Mouse (Mus musculus) embryonic facial prominence, embryonic 14.5 days (tissue): ENCODE results near the gene Adgrv1. TPM values are rescaled to one million over a fixed set of nuclear protein-coding genes. Genes with fewer than 3 reads are reported as not detected.

ENCODE experiments used
- ATAC-seq: fragments of 200-750 bp; cut with Nextera tagmentation; 2 replicates; pipeline ENCODE4 v1.8.0; 2017; ENCODE audit warnings: low read depth, moderate number of reproducible peaks, moderate TSS enrichment
- DNase-seq: peaks from one replicate; pipeline ENCODE4 v3.0.0-alpha.2; 2015; ENCODE audit warnings: low spot score
- H3K27ac ChIP-seq: fragments of 300-500 bp; sonication (generic); replicated peaks from 2 replicates; pipeline ENCODE4 v1.5.1; 2014; ENCODE audit warnings: low read depth, mild to moderate bottlenecking, low read length, moderate library complexity
- H3K27me3 ChIP-seq: fragments of 300-500 bp; sonication (generic); replicated peaks from 2 replicates; pipeline ENCODE4 v1.6.1; 2014; ENCODE audit warnings: low read length; ENCODE audit not compliant: control insufficient read depth, insufficient read depth
- H3K36me3 ChIP-seq: fragments of 300-500 bp; sonication (generic); 2 replicates; pipeline ENCODE4 v1.6.1; 2014; ENCODE audit warnings: low read length, mixed read lengths; ENCODE audit not compliant: control insufficient read depth, insufficient read depth
- H3K4me1 ChIP-seq: fragments of 300-500 bp; sonication (generic); 2 replicates; pipeline ENCODE4 v1.6.1; 2014; ENCODE audit warnings: antibody characterized with exemption, low read length; ENCODE audit not compliant: control insufficient read depth, insufficient read depth
- H3K4me2 ChIP-seq: fragments of 300-500 bp; sonication (generic); 2 replicates; pipeline ENCODE4 v1.6.1; 2014; ENCODE audit warnings: low read depth, mild to moderate bottlenecking, low read length, moderate library complexity, mixed read lengths
- H3K4me3 ChIP-seq: fragments of 300-500 bp; sonication (generic); 2 replicates; pipeline ENCODE4 v1.5.1; 2014; ENCODE audit warnings: low read depth, mild to moderate bottlenecking, low read length
- H3K9ac ChIP-seq: fragments of 300-500 bp; sonication (generic); 2 replicates; pipeline ENCODE4 v1.6.1; 2014; ENCODE audit warnings: low read depth, mild to moderate bottlenecking, low read length, moderate library complexity, mixed read lengths
- H3K9me3 ChIP-seq: fragments of 300-500 bp; sonication (generic); 2 replicates; pipeline ENCODE4 v1.6.1; 2016; ENCODE audit warnings: low read length; ENCODE audit not compliant: control insufficient read depth
- WGBS: fragments of 180-500 bp; shearing (Covaris S2); extraction: QIAGEN DNeasy Blood & Tissue Kit; methylation state at CpG from one replicate; pipeline ENCODE4 v1.1.7; 2014; 5-methylcytosine and 5-hydroxymethylcytosine counted together
- polyA plus RNA-seq: library from polyadenylated mRNA; unstranded; fragments of >200 nt; fragmentation: Nextera tagmentation; extraction: Ambion mirVana; gene quantifications from 2 replicates; pipeline ENCODE4 v1.2.1, GENCODE M21; 2014

Gene Adgrv1
- polyA plus RNA-seq, 1 experiment from 2014 or later: 0.61 TPM

- no peaks in the 10 kb centered on the region for H3K36me3 ChIP-seq
- H3K4me1 ChIP-seq: no peaks in the 10 kb centered on the region
- H3K27me3 ChIP-seq: no peaks in the 10 kb centered on the region
- no peak for ATAC-seq
- H3K4me2 ChIP-seq: no peak overlapping the region
- 79% methylated on average over 3 of the region's 3 CpGs for WGBS
- H3K9me3 ChIP-seq: no peaks in the 10 kb centered on the region
- no peak overlapping the region for H3K9ac ChIP-seq
- no peak overlapping the region for H3K4me3 ChIP-seq
- DNase-seq: no peak
- no peak overlapping the region for H3K27ac ChIP-seq
Measured at GRCm38 (mm10) chr13:81223768-81224167, 409.2 kb downstream of the Adgrv1 start.

- Histone ChIP-seq H3K4me1 (no peaks in the 10 kb centered on the region), H3K4me3 (no peak overlapping the region), H3K9me3 (no peaks in the 10 kb centered on the region), H3K27me3 (no peaks in the 10 kb centered on the region), H3K4me2 (no peak overlapping the region), H3K27ac (no peak overlapping the region), H3K36me3 (no peaks in the 10 kb centered on the region), H3K9ac (no peak overlapping the region)
- 85% methylated on average over 1 of the region's 1 CpGs for WGBS
- no peak for ATAC-seq
- DNase-seq: no peak
Measured at GRCm38 (mm10) chr13:81222377-81222776, 410.6 kb downstream of the Adgrv1 start.

DNA sequence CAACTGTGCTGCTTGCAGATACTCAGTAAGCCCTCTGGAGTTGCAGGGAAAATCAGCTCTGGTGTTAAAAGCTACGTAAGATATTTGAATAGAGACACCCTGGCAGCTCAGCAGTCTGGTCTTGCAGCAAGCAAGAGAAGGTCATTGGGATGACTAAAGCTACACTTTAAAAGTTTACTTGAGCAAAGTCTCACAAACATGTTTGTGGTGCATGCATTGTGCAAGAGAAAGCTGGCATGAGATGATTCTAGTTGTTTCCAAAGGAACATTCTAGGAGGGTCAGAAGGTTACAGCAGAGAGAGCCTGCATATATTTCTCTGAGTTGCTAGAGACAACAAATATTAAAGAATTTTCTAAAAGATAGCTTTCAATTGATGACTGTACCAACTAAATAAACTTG is 421.5 kb downstream of the Adgrv1 start:
- Histone ChIP-seq H3K36me3 (no peaks in the 10 kb centered on the region), H3K4me1 (no peaks in the 10 kb centered on the region), H3K27ac (no peak overlapping the region), H3K27me3 (no peaks in the 10 kb centered on the region), H3K9me3 (peaks cover 4% of the 10 kb centered on the region; the same call in 1 of the 2 replicates), H3K9ac (no peak overlapping the region), H3K4me3 (no peak overlapping the region), H3K4me2 (no peak overlapping the region)
- ATAC-seq (no peak), DNase-seq (no peak)
- WGBS: 70% methylated on average over 1 of the region's 1 CpGs

DNA sequence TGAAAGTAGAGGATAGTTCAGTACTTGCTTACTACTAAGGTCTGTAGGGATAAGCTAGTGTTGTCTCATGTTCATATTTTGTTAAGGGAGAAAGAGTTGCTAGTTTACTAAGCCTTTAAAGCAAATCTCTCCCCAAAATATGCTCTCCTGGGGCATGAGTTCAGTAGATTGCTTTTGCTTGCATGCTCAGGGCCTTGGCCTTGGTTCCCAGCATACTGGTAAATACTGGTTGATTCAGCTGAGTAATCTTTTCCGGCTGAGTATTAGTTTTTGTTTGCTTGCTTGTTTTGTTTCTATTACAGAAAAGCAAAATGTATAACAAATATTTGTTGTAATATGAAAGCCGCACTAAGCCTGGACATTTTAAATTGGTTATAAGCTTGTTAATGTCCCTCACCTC is 422.4 kb downstream of the Adgrv1 start:
- H3K4me1 ChIP-seq: no peaks in the 10 kb centered on the region
- ATAC-seq (no peak), DNase-seq (no peak)
- H3K27ac ChIP-seq: no peak overlapping the region
- no peak overlapping the region for H3K4me3 ChIP-seq
- WGBS: 97% methylated on average over 2 of the region's 2 CpGs
- H3K9ac ChIP-seq: no peak overlapping the region
- no peak overlapping the region for H3K4me2 ChIP-seq
- H3K9me3 ChIP-seq: peaks cover 4% of the 10 kb centered on the region; the same call in 1 of the 2 replicates
- H3K27me3 ChIP-seq: no peaks in the 10 kb centered on the region
- no peaks in the 10 kb centered on the region for H3K36me3 ChIP-seq

- Histone ChIP-seq H3K4me1 (no peaks in the 10 kb centered on the region), H3K36me3 (no peaks in the 10 kb centered on the region), H3K27me3 (no peaks in the 10 kb centered on the region), H3K4me3 (no peak overlapping the region), H3K4me2 (no peak overlapping the region), H3K9ac (no peak overlapping the region), H3K9me3 (peaks cover 4% of the 10 kb centered on the region; the same call in 1 of the 2 replicates), H3K27ac (no peak overlapping the region)
- 86% methylated on average over 3 of the region's 3 CpGs for WGBS
- ATAC-seq: no peak
- DNase-seq: no peak
Measured at GRCm38 (mm10) chr13:81209815-81210214, 423.1 kb downstream of the Adgrv1 start.

- H3K9ac ChIP-seq: no peak overlapping the region
- DNase-seq (no peak), ATAC-seq (no peak)
- H3K4me3 ChIP-seq: no peak overlapping the region
- H3K27me3 ChIP-seq: no peaks in the 10 kb centered on the region
- H3K4me2 ChIP-seq: no peak overlapping the region
- peaks cover under 1% of the 10 kb centered on the region; the same call in 1 of the 2 replicates for H3K9me3 ChIP-seq
- no peaks in the 10 kb centered on the region for H3K4me1 ChIP-seq
- WGBS: 32% methylated on average over 1 of the region's 1 CpGs
- H3K27ac ChIP-seq: no peak overlapping the region
- H3K36me3 ChIP-seq: no peaks in the 10 kb centered on the region
Measured at GRCm38 (mm10) chr13:81208106-81208613, 424.8 kb downstream of the Adgrv1 start.

- 52% methylated on average over 12 of the region's 12 CpGs for WGBS
- H3K36me3 ChIP-seq: no peaks in the 10 kb centered on the region
- peak overlapping the region; percentile 8; the same call in 1 of the 2 replicates for H3K4me2 ChIP-seq
- no peak overlapping the region for H3K4me3 ChIP-seq
- H3K27me3 ChIP-seq: no peaks in the 10 kb centered on the region
- H3K9ac ChIP-seq: no peak overlapping the region
- H3K4me1 ChIP-seq: peaks cover 5% of the 10 kb centered on the region; the same call in 1 of the 2 replicates
- DNase-seq (peak; percentile 81), ATAC-seq (peak; percentile 72; the same call in 1 of the 2 replicates)
- H3K27ac ChIP-seq: peak overlapping the region; percentile 53
- no peaks in the 10 kb centered on the region for H3K9me3 ChIP-seq
Measured at GRCm38 (mm10) chr13:81181966-81182908, 450.7 kb downstream of the Adgrv1 start.

DNA sequence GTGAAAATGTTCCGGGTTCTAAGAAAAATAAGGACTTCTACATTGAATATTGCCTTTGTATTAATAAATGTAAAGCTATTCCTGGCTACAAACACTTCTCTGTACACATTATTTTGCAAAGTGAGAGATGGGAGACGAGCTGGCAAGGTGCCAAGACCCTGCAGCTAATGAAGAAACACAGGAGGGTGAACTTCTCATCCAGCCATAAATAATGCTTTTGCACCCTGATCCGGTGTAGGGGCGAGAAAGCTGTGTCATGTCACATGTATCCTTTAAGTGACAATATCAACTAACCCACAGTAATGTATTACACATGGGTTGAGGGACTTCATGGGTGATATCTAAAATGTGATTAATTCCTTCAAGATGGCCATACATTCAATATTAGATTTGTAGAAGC is 451.5 kb downstream of the Adgrv1 start:
- Histone ChIP-seq H3K9ac (no peak overlapping the region), H3K4me2 (no peak overlapping the region), H3K9me3 (no peaks in the 10 kb centered on the region), H3K4me1 (peaks cover 5% of the 10 kb centered on the region; the same call in 1 of the 2 replicates), H3K4me3 (no peak overlapping the region), H3K27me3 (no peaks in the 10 kb centered on the region), H3K27ac (peak overlapping the region; percentile 29), H3K36me3 (no peaks in the 10 kb centered on the region)
- no peak for ATAC-seq
- peak; percentile 26 for DNase-seq
- WGBS: 44% methylated on average over 4 of the region's 4 CpGs
